Mouse (Mus musculus): ENCODE data around the gene Rasgrp2.

GRCm38 (mm10) chr19:6393637-6394036 lies 5.5 kb upstream of the Rasgrp2 start:
- no peak for TF ChIP-seq GATA1 (IDR thresholded peaks at IDR 0.05; ENCODE audit: borderline replicate concordance, low read length)
- no peak for TF ChIP-seq FLI1 (IDR thresholded peaks at IDR 0.05; ENCODE audit: low read length)

Data from megakaryocyte, embryonic 14.5 days (primary cell).